Mouse (Mus musculus): ENCODE results near the gene Zfp558.

- TF ChIP-seq CTCF (IDR thresholded peaks at IDR 0.05; ENCODE audit: low read depth) (no peak), EP300 (IDR thresholded peaks at IDR 0.05; ENCODE audit: low read depth) (no peak)
Measured at GRCm38 (mm10) chr9:18430354-18430753, 47.7 kb downstream of the Zfp558 start, which contains the start of gene Mbd3l2.
